Mouse (Mus musculus) kidney, embryonic 14.5 days (tissue): ENCODE measurements at regions not wholly inside any gene's neighbourhood (a gene's known extent, or its start where the extent isn't known, plus 50 kb on each side); places are given as distances from the start of the nearest gene placed in this dataset.

Source experiments
- ATAC-seq: fragments of 200-750 bp; cut with Nextera tagmentation; 2 replicates; pipeline ENCODE4 v1.8.0; 2017; ENCODE audit warnings: moderate number of reproducible peaks, mild to moderate bottlenecking, moderate TSS enrichment, moderate library complexity; ENCODE audit not compliant: low FRiP score, low TSS enrichment
- H3K27ac ChIP-seq: fragments of 300-500 bp; sonication (generic); 2 replicates; pipeline ENCODE4 v1.5.1; 2014; ENCODE audit warnings: low read depth, mild to moderate bottlenecking, low read length, moderate library complexity, mixed read lengths
- H3K27me3 ChIP-seq: fragments of 300-500 bp; sonication (generic); 2 replicates; pipeline ENCODE4 v1.6.1; 2014; ENCODE audit warnings: mild to moderate bottlenecking, low read length; ENCODE audit not compliant: control insufficient read depth, insufficient read depth
- H3K36me3 ChIP-seq: fragments of 300-500 bp; sonication (generic); 2 replicates; pipeline ENCODE4 v1.6.1; 2014; ENCODE audit warnings: low read length, mixed read lengths; ENCODE audit not compliant: control insufficient read depth, insufficient read depth
- H3K4me1 ChIP-seq: fragments of 300-500 bp; sonication (generic); 2 replicates; pipeline ENCODE4 v1.6.1; 2014; ENCODE audit warnings: low read length, mixed read lengths; ENCODE audit not compliant: control insufficient read depth, insufficient read depth
- H3K4me2 ChIP-seq: fragments of 300-500 bp; sonication (generic); replicated peaks from 2 replicates; pipeline ENCODE4 v1.6.1; 2014; ENCODE audit warnings: low read depth, mild to moderate bottlenecking, low read length
- H3K4me3 ChIP-seq: fragments of 300-500 bp; sonication (generic); 2 replicates; pipeline ENCODE4 v1.5.1; 2014; ENCODE audit warnings: mild to moderate bottlenecking, low read length
- H3K9ac ChIP-seq: fragments of 300-500 bp; sonication (generic); 2 replicates; pipeline ENCODE4 v1.6.1; 2014; ENCODE audit warnings: low read depth, mild to moderate bottlenecking, low read length, moderate library complexity
- H3K9me3 ChIP-seq: fragments of 300-500 bp; sonication (generic); 2 replicates; pipeline ENCODE4 v1.6.1; 2016; ENCODE audit warnings: low read length; ENCODE audit not compliant: control insufficient read depth
- WGBS: fragments of 180-500 bp; shearing (Covaris S2); extraction: QIAGEN DNeasy Blood & Tissue Kit; methylation state at CpG from one replicate; pipeline ENCODE4 v1.1.7; 2014; 5-methylcytosine and 5-hydroxymethylcytosine counted together

GRCm38 (mm10) chrX:10904889-10905288 is 190.1 kb downstream of the Mid1ip1 start:
- Histone ChIP-seq H3K4me3 (no peak overlapping the region), H3K36me3 (no peaks in the 10 kb centered on the region), H3K27ac (no peak overlapping the region), H3K4me1 (no peaks in the 10 kb centered on the region), H3K9ac (no peak overlapping the region), H3K27me3 (no peaks in the 10 kb centered on the region), H3K9me3 (no peaks in the 10 kb centered on the region), H3K4me2 (no peak overlapping the region)
- WGBS: 64% methylated on average over 3 of the region's 3 CpGs
- no peak for ATAC-seq

- Histone ChIP-seq H3K4me1 (0 out of 2 replicates have a peak, but pooled peaks cover 2% of the 10 kb centered on the region), H3K9me3 (no peaks in the 10 kb centered on the region), H3K4me2 (no peak overlapping the region), H3K36me3 (no peaks in the 10 kb centered on the region), H3K9ac (no peak overlapping the region), H3K27ac (no peak overlapping the region), H3K27me3 (no peaks in the 10 kb centered on the region), H3K4me3 (no peak overlapping the region)
- 81% methylated on average over 14 of the region's 14 CpGs for WGBS
- ATAC-seq: no peak
Observed at GRCm38 (mm10) chrX:10911127-10912061, 196.6 kb downstream of the Mid1ip1 start.
